ENCODE assay signal across 1 mouse cellular context in genomic region chr3:106785130-106785529, GRCm38 (mm10).
A peak's percentile ranks its signal among the peaks of the same experiment; 100 is the strongest.
TF ChIP-seq lines count a peak whose summit lies in the region.

No protein-coding gene starts in this region.

TF ChIP-seq in CH12.LX, 34 proteins besides CTCF, POLR2A, EP300 and RAD21 (continued from another document):
- TF ChIP-seq CHD2 (IDR thresholded peaks at IDR 0.05; ENCODE audit: low read length): no peak
- TF ChIP-seq TCF12 (IDR thresholded peaks at IDR 0.05; ENCODE audit: low read depth, low read length): no peak
- no peak for TF ChIP-seq USF2 (conservative IDR thresholded peaks at IDR 0.05; ENCODE audit: low read depth, low read length)
- TF ChIP-seq ZC3H11A (IDR thresholded peaks at IDR 0.05; ENCODE audit: low read depth, low read length): no peak
- peak; percentile 44; the same call in 1 of the 2 replicates for TF ChIP-seq CHD1 (IDR thresholded peaks at IDR 0.05; ENCODE audit: low read depth, low read length)
- no peak for TF ChIP-seq MAZ (IDR thresholded peaks at IDR 0.05; ENCODE audit: low read depth, low read length)
- no peak for TF ChIP-seq MAFK (IDR thresholded peaks at IDR 0.05; ENCODE audit: insufficient replicate concordance, low read length)
